ENCODE assay signal across 7 mouse cellular contexts in the genomic region with DNA sequence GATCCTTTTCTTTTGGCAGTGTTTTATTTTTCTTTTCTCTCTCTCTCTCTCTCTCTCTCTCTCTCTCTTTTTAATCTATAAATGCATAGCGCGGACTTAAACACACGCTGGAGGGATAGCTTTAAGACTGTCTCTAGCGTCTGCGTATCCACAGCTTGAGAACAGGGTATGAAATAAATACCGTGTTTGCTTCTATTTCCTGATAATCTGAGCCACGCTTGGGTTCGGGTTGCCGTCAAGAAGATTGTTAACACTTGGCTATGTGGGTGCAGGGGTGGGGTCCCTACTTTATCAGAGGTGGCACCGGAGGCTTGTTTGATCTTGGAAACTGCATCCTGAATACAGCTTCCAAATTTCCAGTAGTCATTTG. TPM values are rescaled to one million over a fixed set of nuclear protein-coding genes. Genes with fewer than 3 reads are reported as not detected.
DNase-seq lines count a peak whose midpoint lies in the region; ATAC-seq lines count a peak whose summit lies in the region.

No protein-coding gene starts in this region.

- H3K27me3 ChIP-seq in forebrain, embryonic 10.5 days (ENCODE audit: poor library complexity, severe bottlenecking), result no peaks in the 10 kb centered on the region
- H3K27me3 ChIP-seq in hindbrain, embryonic 16.5 days (replicated peaks; ENCODE audit: control insufficient read depth, insufficient read depth, low read length), result no peaks in the 10 kb centered on the region
- H3K27me3 ChIP-seq in neural tube, embryonic 12.5 days (replicated peaks), result no peaks in the 10 kb centered on the region

- ATAC-seq in hindbrain, embryonic 16.5 days, result peak; percentile 58; the same call in 1 of the 2 replicates
- peak; percentile 45; the same call in 1 of the 2 replicates for ATAC-seq in neural tube, embryonic 12.5 days (ENCODE audit: low FRiP score, low read depth)
- no peak for ATAC-seq in megakaryocyte progenitor cell, adult 5-6 weeks (replicated peaks; ENCODE audit: poor library complexity)

- peaks cover 16% of the 10 kb centered on the region for H3K4me1 ChIP-seq in forebrain, embryonic 10.5 days
- H3K4me1 ChIP-seq in hindbrain, embryonic 16.5 days (ENCODE audit: control insufficient read depth, insufficient read depth, low read depth, low read length), result no peaks in the 10 kb centered on the region
- 0 out of 2 replicates have a peak, but pooled peaks cover 5% of the 10 kb centered on the region for H3K4me1 ChIP-seq in neural tube, embryonic 12.5 days

- peak; percentile 11 for DNase-seq in layer of hippocampus, adult 11-12 months (ENCODE audit: low spot score)
- DNase-seq in layer of hippocampus, adult 9-11 months, result no peak
- DNase-seq in forebrain, embryonic 10.5 days (ENCODE audit: extremely low spot score, low spot score), result no peak
- no peak for DNase-seq in gastrocnemius, postnatal 4 days (ENCODE audit: low spot score in 2 of 2)

- H3K4me3 ChIP-seq in forebrain, embryonic 10.5 days, result peak overlapping the region; percentile 52
- peak overlapping the region; percentile 56 for H3K4me3 ChIP-seq in hindbrain, embryonic 16.5 days (ENCODE audit: low read length)
- peak overlapping the region; percentile 42 for H3K4me3 ChIP-seq in neural tube, embryonic 12.5 days

- peak overlapping the region; percentile 51 for H3K4me2 ChIP-seq in hindbrain, embryonic 16.5 days (ENCODE audit: low read length)
- peak overlapping the region; percentile 73 for H3K4me2 ChIP-seq in neural tube, embryonic 12.5 days (replicated peaks)

- 9% methylated on average over 10 of the region's 10 CpGs for WGBS in forebrain, embryonic 10.5 days
- WGBS in hindbrain, embryonic 16.5 days, result 4% methylated on average over 10 of the region's 10 CpGs
- WGBS in neural tube, embryonic 12.5 days, result 5% methylated on average over 10 of the region's 10 CpGs

- peak overlapping the region; percentile 69 for H3K9ac ChIP-seq in hindbrain, embryonic 16.5 days (ENCODE audit: low read depth, low read length)
- H3K9ac ChIP-seq in neural tube, embryonic 12.5 days, result peak overlapping the region; percentile 55

- H3K27ac ChIP-seq in forebrain, embryonic 10.5 days, result no peak overlapping the region
- peak overlapping the region; percentile 19 for H3K27ac ChIP-seq in hindbrain, embryonic 16.5 days (ENCODE audit: low read depth, low read length)
- H3K27ac ChIP-seq in neural tube, embryonic 12.5 days, result no peak overlapping the region

- no peaks in the 10 kb centered on the region for H3K9me3 ChIP-seq in forebrain, embryonic 10.5 days
- H3K9me3 ChIP-seq in hindbrain, embryonic 16.5 days (ENCODE audit: control insufficient read depth, low read length), result no peaks in the 10 kb centered on the region
- no peaks in the 10 kb centered on the region for H3K9me3 ChIP-seq in neural tube, embryonic 12.5 days

- no peaks in the 10 kb centered on the region for H3K36me3 ChIP-seq in forebrain, embryonic 10.5 days (replicated peaks)
- no peaks in the 10 kb centered on the region; the same call in 1 of the 2 replicates for H3K36me3 ChIP-seq in hindbrain, embryonic 16.5 days (ENCODE audit: control insufficient read depth, insufficient read depth, low read length)
- no peaks in the 10 kb centered on the region for H3K36me3 ChIP-seq in neural tube, embryonic 12.5 days

RNA-seq across cellular contexts. Expression of gene Lrrtm4, which starts 1.2 kb away (rescaled TPM):
- 0.31 and 1.4 TPM in 2 replicates for polyA plus RNA-seq in forebrain, embryonic 10.5 days (2016; fragmentation: Nextera tagmentation; extraction: Ambion mirVana)
- 18.2 and 19.9 TPM in 2 replicates for polyA plus RNA-seq in hindbrain, embryonic 16.5 days (2015; fragmentation: Nextera tagmentation; extraction: Ambion mirVana)
- polyA plus RNA-seq in neural tube, embryonic 12.5 days (2016; fragmentation: Nextera tagmentation; extraction: Ambion mirVana), result 6.3 and 7.9 TPM in 2 replicates
- under 1 TPM; 0.86 to 0.98 TPM for total RNA-seq in gastrocnemius, postnatal 4 days (2021)
- not detected in 2 replicates for total RNA-seq in megakaryocyte progenitor cell, adult 5-6 weeks (2015)
- not detected in 2 replicates for total RNA-seq in megakaryocyte progenitor cell, adult 5-6 weeks (2017)
